Mouse (Mus musculus) CD4-positive helper T cell, adult 2 months (primary cell): ENCODE results near the gene Fkbp5.
A peak's percentile ranks its signal among the peaks of the same experiment; 100 is the strongest.
"Not testable (repeated sequence)": the region's sequence is repeated elsewhere in the genome, so short reads cannot be mapped to it uniquely, and the experiment has no call there.

Experiments used
- DNase-seq: peaks from one replicate; pipeline ENCODE4 v3.0.0-alpha.2; 2012; ENCODE audit warnings: low read depth, missing footprints, low spot score

Gene Fkbp5

GRCm38 (mm10) chr17:28517441-28517955, at the start of gene Fkbp5:
TSS of gene Fkbp5 (minus strand) at chr17:28517527.
- no peak for DNase-seq

GRCm38 (mm10) chr17:28565181-28565580, 47.9 kb upstream of the Fkbp5 start:
- no peak for DNase-seq

DNA sequence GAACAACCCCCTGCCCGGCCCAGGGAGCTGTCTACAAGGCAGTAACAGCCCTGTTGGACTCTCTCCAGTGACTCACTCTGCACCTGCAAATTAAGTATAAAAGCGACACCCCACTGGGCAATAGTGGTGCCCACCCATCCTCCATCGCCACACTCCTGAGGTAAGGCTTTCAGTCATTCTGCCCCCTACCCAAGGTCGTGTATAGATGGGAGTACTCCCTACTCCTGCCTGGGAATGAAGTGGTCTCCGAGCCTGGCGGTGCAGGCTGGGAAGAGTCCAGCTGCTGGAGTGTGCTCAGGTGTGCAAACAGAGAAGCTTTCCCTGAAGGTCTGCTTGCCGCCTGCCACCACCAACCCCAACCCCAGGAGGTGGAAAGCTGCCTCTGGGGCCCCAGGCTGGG, 44.3 kb upstream of the Fkbp5 start:
- no peak for DNase-seq

GRCm38 (mm10) chr17:28560598-28560997, 43.3 kb upstream of the Fkbp5 start, which contains the start of gene Clps:
TSS of gene Clps (minus strand) at chr17:28560766.
- no peak for DNase-seq

DNA sequence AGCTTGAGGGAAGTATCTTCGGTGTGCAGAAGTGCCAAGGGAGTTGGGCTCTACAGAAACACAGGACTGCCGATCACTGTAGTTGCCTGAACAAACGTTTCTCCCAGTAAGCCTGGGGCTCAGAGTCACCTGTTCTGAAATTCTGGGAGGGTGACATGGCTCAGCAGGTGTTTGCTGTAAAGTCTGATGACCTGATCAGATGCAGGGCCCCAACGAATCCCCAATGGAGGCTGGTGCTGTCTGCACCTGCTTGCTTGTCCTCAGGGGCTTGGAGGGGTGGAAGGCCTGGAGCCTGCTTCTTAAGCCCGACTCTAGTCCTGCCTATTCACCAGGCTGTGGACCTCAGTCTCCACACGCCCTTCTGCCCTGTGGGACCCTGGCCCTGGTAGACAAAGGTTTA, 40.4 kb upstream of the Fkbp5 start:
- no peak for DNase-seq

- no peak for DNase-seq
These were observed 39.5 kb upstream of the Fkbp5 start for GRCm38 (mm10) chr17:28556635-28557396.

GRCm38 (mm10) chr17:28554021-28554420, 36.7 kb upstream of the Fkbp5 start:
- DNase-seq: not testable (repeated sequence)

DNA sequence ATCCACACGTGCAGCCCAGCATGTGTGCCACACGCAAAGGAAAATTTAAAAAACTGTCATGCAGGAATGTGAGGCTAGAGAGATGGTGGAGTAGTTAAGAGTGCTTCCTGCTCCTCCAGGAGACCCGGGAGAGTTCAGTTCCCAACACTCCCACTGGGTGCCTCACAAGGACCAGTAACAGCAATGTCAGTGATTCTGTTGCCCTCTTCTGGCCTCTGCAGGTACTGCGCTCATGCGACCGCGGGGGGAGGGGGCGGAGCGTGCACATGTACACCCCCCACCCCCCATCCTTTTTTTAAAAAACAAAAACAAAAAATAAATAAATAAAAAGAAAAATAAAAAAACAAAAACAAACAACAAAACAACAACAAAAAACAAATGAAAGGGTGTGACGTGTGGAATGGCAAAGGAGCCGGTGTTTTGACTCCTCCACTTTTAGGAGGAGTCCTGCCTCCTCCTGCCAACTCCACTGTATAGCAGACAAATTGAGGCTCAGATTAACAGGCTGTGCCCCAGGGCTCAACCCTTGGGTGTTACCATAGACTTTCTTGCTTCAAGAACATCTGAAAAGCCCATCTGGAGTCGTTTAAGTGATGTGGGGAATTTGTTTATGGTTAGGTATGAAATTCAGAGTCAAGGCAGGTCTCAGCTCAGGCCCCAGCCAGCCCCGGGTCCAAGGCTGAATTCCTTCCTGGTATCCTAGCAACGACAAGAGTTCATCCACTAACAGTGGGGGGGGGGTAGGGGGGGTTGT, 35.9 kb upstream of the Fkbp5 start:
- DNase-seq: peak; percentile 76

DNA sequence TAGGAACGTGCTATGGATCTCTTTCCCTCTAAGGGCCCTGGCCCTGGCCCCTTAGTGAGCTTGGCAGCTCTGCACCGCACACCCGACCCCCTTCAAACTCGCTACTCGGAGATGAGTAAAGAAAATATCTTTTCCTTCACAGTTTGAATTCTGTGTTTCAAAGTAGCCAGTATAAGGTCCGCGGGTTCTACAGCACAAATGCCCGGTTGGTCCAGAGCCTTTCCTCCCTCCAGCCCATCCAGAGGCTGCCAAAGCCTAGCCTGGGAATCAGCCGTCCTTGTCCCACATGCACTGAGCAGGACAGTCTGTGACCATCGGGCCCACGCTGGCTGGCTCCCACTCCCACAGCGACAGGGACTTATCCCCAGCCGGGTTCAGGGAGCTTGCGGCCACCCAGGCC, 31.8 kb upstream of the Fkbp5 start, which contains the start of gene Clpsl2:
TSS of gene Clpsl2 (plus strand) at position 301 of the 400 bp plus-strand sequence.
- DNase-seq: no peak

DNA sequence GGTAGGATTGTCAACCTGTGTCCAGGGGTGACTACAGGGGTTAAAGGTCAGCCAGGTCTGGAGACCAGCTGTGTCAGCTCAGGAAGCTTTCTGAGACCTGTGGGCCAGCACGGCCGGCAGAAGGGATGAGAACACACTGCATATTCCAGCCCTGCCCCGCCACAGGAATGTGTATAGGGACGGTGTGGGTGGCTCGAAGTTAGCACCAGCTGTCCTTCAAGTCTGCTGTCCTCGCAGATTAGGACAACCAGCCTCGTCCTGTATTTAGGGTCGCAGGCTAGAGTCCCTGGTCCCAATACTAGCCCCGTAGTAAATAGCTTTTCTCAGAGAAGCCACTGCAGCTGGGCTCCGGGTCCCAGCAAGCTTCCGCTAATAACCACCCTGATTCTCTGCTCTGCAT, 31.2 kb upstream of the Fkbp5 start:
- DNase-seq: no peak

GRCm38 (mm10) chr17:28546925-28547324, 29.6 kb upstream of the Fkbp5 start:
- no peak for DNase-seq

- DNase-seq: no peak
These were observed 20.6 kb upstream of the Fkbp5 start for GRCm38 (mm10) chr17:28537881-28538280.

- DNase-seq: no peak
These were observed 16.0 kb upstream of the Fkbp5 start for GRCm38 (mm10) chr17:28533327-28533726.

DNA sequence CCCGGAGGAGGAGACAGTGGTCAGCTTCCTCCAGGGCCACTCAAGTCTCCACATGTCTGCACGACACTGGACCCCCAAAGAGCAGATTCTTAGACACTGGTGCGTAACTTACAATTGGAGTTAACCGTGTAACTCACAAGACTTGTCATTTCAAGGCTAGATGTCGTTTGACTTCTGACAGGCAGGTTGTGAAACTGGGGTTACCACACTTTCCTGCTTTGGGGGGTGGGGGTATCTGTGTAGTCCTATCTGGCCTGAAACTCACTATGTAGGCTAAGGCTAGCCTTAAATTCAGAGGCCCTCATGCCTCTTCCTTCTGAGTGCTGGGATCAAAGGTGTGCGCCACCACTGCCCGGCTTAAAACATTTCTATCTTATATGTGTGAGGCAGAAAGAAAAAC, 15.2 kb upstream of the Fkbp5 start:
- no peak for DNase-seq

- DNase-seq: no peak
These were observed 14.6 kb upstream of the Fkbp5 start for GRCm38 (mm10) chr17:28531946-28532345.

DNA sequence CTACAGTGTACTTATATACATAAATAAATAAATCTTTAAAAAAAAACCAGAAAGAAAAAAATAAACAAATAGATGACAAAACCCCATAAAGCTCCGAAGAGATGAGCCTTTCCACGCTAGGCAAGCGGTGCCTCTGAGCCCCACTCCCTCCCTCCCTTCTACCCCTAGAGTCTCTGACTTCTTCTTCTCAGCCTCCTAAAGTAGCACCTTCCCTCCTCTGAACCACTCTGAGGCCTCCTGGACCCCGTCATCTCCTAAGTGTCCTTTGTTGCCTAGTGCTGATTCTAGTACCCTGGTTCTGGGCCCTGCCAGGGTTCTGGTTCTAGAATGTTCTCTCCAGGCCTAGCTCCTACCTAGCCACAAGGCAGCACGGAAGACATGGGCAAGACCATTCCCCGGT, 13.2 kb upstream of the Fkbp5 start, which contains the start of gene Armc12:
TSS of gene Armc12 (plus strand) at position 301 of the 400 bp plus-strand sequence.
- no peak for DNase-seq

GRCm38 (mm10) chr17:28529116-28529515, 11.8 kb upstream of the Fkbp5 start:
- no peak for DNase-seq

DNA sequence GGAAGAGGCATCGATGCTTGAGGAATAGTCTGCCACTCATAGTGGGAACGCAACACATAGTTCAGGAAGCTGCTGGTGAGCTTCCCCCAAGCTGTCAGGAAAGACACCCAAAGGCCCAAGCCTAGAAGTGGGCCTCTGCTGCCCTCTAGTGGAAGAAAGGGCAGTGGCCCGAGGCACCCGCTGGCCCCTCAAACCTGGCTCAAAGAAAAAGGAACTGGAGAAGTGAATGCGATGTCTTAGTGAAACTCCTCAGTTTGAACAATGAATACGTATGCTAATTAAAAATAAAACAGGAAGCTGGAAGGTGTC, 10.7 kb upstream of the Fkbp5 start:
- DNase-seq: peak; percentile 76

- no peak for DNase-seq
These were observed 10.1 kb upstream of the Fkbp5 start for GRCm38 (mm10) chr17:28527184-28528042.

DNA sequence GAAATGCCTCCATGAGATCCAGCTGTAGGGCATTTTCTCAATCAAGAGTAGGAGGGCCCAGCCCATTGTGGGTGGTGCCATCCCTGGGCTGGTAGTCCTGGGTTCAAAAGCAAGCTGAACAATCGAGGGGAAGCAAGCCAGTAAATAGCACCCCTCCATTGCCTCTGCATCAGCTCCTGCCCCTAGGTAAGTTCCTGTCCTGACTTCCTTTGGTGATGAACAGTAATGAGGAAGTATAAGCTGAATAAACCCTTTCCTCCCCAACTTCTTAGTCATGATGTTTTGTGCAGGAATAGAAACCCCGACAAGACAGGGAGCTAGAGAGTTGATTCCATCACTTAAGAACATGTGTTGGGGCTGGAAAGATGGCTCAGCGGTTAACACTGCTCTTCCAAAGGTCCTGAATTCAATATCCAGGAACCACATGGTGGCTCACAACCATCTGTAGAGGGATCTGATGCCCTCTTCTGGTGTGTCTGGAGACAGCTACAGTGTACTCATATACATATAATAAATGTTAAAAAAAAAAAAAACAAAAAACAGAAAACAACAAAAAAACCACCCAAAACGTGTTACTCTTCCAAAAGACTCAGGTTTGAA, 7.6 kb upstream of the Fkbp5 start:
- DNase-seq: no peak

GRCm38 (mm10) chr17:28524009-28524695, 6.8 kb upstream of the Fkbp5 start:
- DNase-seq: peak; percentile 29
